Mouse (Mus musculus) heart, postnatal 0 days (tissue): ENCODE measurements at regions not wholly inside any gene's neighbourhood (a gene's known extent, or its start where the extent isn't known, plus 50 kb on each side); places are given as distances from the start of the nearest gene placed in this dataset.

Experiments
- CTCF ChIP-seq: IDR thresholded peaks from 2 replicates; pipeline ENCODE4 v1.5.1; 2016; ENCODE audit warnings: antibody characterized with exemption, control low read depth, low read depth
- EP300 ChIP-seq: IDR thresholded peaks from 2 replicates; pipeline ENCODE4 v1.6.1; 2016; ENCODE audit warnings: antibody characterized with exemption, low read depth

GRCm38 (mm10) chr9:69678634-69679033 is 82.1 kb downstream of the Foxb1 start:
- TF ChIP-seq CTCF: no peak
- no peak for TF ChIP-seq EP300
